Mouse (Mus musculus) spleen, adult 12 weeks (tissue): ENCODE data around the gene Mrpl23.
A peak's percentile ranks its signal among the peaks of the same experiment; 100 is the strongest.

Source experiments
- DNase-seq: peaks from one replicate; pipeline ENCODE4 v3.0.0; 2022; ENCODE audit warnings: low spot score

Gene Mrpl23

DNA sequence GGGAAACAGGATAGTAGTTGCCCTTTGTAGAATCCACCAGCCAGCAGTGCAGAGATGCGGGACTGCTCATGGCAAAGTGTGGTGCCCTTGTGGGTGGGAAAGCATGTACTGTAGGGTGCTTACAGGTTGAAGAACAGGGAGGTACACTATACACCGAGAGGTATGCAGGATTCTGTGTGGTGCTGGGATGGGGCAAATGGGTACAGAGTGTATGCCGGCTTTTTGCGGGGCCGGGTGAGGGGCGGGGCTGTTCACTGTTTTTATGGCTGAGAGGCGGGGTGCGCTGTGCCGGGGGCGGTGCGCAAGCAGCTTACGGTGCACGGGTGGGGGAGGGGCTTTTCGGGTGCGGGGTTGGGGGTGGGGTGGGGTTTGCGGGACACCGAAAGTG lies at the start of gene Mrpl23:
Gene Mrpl23 (plus strand): TSS at position 16 of the 388 bp plus-strand sequence.
- peak; percentile 8 for DNase-seq

DNA sequence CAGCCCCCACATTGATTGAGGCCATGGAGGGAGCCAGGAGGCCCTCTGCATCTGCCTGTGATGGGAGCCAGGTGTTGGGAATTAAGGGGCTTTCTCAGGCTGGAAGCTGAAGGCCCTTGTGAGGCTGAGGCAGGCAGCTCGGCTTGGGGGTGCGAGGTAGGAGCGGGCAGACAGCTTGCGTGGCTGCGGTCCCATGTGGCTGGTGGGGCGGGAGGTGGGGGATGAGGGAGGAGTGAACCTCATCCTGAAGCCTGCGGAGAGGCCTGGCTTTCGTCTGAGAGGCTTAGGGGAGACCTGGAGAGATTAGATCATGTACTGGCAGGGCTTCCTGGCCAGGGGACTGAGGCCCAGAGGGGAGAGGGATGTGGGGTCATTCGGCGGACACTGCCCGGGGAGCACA lies 49.4 kb upstream of the Mrpl23 start:
- no peak for DNase-seq

DNA sequence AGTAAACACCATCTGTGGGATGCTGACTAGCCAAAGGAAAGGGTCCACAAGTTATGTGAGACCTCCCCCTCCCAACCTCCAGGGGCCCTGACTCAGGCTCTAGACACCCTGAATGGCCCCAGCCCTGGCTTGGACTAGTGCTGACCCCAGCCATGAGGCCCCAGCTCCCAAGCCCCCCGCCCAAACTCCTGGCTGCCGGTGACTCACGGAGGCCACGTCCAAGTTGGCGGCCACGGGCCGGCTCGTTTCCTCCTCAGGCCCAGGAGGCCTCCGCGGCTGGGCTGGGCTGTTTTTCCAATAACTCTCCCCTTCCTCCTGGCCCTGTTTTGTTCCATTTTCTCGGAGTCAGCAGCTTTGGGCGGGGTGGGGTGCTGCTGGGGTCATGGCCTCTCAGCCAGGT lies 47.7 kb upstream of the Mrpl23 start:
- DNase-seq: no peak

DNA sequence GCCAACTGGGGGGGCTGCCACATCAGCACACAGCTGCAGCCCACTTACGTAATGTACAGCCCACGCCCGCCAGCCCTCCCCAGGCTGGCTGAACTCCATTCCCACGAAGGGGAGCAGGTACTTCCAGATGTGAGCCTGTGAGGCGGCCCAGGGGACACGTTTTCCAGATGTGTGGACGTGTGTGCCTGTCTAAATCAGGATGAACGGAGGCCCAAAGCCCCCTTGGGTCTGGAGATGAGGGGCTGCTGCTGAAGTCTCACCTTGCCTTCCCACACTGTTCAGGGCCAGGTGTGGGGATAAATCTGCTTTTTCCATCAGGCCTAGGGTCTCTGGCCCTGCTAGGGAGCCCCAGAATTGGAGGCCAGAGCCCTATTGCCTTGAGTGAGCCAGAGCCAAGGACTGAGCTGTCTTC lies 45.7 kb upstream of the Mrpl23 start:
- no peak for DNase-seq

DNA sequence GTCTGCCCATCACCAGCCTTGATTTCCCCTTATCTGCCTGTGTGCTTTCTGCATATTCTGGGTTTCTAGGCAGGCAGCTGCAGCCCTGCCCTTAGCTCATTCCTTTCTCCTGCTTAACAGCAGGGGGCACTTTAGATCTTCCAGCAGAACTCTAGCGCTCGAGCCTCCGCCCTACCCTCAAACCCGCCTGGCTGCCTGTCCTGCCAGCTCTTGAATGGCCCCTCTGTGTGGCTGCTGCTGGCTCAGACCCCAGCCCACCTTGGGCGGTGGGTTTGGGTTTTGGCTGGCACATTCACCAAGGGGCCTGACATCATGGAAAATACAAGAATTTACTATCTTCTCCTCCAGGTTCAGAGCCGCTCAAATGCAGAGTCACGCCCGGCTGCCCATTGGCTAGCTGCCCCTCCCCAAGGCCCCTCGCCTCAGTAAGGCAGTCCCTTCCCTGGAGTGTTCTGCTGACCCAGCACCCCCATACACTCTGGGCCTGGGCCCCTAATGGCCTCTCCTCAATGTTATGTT lies 45.1 kb upstream of the Mrpl23 start:
- DNase-seq: no peak

DNA sequence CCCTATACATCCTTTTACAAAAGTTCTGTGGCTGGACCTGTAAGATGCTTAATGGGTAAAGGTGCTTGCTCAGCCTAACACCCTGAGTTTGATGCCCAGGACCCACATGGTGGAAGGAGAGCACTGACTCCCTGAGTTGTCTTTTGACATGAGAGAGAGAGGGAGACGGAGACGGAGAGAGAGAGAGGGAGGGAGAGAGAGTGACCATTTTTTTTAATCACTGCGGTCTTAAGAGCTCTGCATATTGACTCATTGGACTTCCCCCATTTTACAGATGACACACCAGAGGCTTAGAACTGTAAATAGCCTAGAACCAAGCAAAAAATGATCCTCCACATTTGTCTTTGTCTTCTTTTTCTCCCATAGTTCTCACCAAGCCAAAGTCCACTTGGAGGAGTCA lies 44.4 kb upstream of the Mrpl23 start:
- DNase-seq: no peak

DNA sequence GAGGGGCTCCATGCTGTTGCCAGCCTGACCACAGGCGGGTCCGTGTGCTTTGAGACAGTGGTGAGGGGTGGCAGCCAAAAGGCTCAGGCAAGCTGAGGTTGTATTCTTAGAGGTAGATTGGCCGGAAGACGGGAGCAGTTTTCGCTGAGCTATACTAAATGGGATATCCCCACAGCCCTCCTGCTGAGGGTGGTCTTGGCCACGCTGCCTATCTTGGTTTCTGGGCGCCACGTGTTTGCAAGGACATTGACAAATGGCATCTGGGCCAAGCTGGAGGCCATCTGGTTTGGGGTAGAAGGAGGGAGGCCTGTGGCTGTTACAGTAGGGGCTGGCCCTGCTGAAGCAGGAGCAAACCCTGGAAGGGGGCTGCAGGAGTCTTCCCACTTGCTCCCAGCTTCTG lies 39.0 kb upstream of the Mrpl23 start:
- no peak for DNase-seq

DNA sequence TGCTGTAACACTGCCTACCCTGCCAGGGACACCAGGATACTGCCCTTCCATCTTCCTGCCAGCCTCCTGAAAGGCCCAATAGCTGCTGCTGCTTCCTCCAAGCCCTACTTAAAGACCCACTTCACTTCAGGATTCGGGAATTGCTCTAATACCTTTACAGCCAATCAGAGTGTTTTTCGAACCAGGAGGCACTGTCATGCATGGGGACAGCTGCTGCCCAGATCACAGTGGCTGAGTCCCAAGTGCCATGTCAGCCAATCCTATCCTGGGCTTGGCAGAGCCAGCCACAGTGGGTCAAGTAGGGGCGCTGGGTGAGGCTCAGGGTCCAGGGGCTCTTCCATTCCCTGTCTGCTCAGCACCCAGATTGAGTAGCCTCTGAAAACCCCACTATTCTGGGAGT lies 36.3 kb upstream of the Mrpl23 start:
- DNase-seq: no peak

DNA sequence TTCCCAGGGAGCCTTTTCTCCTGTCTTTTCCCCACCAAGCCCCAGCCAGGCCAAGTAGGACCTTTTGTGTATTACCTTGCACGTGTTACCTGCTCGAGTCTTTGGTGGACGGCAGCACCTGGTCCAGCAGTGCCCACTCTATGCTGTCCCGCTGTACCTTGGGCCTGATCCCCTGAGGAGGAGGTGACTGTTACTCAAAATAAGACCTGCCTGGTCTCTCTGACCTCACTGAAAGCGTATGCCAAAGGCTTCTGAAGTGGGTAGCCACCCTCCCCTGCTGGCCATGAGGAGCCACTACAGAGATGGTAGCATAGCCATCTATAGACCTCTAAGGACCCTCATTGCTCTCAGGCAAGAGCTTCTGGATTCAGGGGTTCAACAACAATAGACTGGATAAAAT lies 35.7 kb upstream of the Mrpl23 start:
- no peak for DNase-seq

DNA sequence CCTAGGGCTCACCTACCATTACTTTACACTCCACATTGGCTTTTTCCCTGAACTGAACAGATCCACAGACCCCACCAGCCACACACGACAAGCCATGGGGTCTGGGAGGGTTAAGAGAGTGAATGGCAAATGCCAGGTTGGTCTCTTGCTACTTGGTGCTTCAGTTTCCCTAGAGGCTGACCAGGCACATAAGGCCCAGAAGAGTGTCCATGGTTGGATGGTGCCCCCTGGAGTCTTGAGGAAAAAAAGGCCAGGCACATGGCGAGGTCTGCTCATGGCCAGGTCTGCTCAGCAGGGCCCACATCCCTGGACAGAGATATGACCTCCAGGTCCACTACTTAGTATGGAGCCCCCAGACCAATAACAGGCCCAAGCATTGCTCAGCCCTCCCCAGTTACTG lies 34.7 kb upstream of the Mrpl23 start:
- no peak for DNase-seq

DNA sequence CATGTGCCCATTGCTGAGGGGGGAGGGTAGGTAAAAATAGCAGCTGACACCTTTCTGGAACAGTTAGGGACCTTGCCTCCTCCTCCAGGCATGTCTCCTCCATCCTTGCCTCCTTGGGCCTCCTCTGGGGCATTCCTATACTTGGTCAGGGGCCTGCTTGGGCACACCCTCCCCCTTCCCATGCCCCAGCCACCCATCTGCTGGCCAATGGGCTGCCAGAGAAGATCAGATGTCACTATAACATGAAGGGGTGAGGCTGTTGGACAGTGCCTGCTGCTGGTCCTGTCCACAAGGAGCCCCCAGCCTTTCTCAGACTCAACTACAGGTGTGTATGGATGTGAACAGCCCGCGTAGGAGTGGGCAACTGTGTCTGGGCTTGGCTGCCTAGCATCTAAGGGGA lies 33.9 kb upstream of the Mrpl23 start, which contains the start of gene Tnnt3:
Gene Tnnt3 (plus strand): TSS at position 262 of the 400 bp plus-strand sequence.
- DNase-seq: no peak

DNA sequence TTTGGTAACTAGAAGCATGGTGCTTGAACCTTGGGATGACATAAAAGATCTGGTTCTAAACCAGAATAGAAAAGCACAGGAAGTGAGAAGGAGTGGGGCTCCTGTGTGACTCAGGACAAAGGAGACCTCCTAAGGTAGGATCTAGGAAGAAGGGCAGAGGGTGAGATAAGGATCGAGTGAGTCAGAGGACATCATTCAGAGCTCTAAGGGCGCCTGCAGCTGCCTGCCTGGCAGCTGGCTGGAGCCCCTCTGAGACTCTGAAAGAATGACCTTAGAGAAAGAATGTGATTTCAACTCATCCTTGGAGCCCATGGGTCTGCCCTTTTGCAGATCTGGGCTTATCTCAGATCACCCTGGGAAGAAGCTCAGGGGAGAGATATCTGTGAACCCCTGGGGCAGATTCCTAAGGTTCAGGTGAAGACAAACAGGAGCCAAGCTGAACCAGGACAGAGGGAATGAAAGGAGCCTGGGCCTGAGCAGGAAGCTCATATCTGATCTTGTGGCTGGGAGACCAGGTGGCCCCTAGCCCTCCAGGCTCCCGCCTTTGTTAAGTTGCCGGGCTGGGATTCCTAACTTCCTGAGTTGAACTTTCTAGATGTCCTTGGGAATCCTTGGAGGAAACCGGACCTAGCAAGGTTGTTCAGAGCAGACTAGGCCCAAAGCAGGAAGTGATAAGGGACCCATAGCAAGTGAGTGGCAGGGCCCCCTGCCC lies 33.3 kb upstream of the Mrpl23 start:
- DNase-seq: no peak

DNA sequence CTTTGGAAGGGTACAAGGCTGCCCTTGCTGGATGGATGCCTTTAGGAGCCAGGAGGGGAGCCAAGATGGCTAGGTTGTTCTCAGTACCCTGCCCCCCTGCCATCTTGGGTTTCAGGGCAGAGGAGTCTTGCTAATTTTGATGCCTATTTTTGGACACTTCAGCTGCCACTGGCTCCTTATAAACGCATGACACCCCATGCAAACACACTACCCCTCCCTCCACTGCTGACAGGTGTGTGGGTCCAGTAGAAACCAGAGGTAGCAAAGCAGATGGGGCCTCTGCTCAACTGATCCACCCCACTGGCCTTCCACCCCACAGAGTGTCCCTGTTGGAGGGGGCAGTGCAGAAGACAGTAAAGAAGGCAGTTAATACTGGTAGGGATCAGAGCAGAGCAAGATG lies 32.5 kb upstream of the Mrpl23 start:
- DNase-seq: no peak

DNA sequence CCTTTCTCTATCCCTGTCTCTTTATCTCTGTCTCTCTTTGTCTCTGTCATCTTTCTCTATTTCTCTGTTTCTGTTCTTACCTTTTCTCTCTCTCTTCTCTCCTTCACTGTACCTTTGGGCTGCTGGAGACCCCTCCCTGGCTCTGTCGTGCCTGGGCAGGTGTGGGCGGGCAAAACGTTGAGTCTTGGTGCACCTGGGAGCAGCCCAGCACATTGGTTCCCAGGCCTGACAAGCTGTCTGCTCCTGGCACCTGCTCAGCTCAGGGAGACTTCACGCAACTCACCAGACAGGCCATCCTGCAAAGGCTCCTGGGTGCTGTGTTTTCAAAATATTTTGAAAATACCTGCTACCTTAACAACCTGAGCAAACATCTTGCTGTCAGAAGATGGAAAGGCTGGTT lies 29.3 kb upstream of the Mrpl23 start:
- no peak for DNase-seq

DNA sequence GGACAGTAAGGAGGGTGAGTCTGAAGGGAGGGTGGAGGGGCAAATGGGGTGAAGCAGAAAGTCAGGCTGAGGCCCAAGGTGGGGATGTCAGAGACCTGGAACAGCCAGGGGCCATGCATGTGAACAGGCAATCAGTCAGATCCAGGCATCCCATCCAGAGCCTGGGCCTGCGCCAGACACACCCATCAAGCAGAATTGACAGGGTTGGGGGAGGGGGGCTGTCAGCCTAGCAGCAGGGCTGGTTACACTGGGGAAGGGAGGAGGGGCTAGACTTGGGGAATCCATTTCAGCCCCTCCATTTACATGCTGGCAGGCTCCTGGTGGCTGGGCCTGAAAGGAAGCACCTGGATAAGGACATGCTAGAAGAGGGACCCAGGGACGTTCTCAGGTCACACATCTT lies 26.5 kb upstream of the Mrpl23 start:
- no peak for DNase-seq

DNA sequence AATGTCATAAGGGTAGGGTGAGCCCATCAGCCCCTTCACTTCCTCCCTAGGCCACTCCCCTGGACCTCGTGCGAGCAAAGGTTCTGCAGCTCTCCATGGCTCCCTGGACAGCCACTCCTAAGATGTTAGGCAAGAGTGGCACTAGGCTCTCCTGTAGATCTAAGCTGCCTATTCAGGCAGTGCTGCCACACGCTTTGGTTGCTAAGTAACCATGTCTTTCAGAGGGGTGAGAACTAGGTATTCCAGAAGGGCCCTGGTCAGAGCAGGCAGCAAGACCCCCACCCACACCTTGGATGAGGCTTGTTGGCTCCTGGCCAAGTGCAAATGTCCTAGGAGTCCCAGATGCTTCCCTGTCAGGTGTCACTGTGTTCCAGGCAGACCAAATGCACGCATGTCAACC lies 26.0 kb upstream of the Mrpl23 start:
- DNase-seq: no peak

DNA sequence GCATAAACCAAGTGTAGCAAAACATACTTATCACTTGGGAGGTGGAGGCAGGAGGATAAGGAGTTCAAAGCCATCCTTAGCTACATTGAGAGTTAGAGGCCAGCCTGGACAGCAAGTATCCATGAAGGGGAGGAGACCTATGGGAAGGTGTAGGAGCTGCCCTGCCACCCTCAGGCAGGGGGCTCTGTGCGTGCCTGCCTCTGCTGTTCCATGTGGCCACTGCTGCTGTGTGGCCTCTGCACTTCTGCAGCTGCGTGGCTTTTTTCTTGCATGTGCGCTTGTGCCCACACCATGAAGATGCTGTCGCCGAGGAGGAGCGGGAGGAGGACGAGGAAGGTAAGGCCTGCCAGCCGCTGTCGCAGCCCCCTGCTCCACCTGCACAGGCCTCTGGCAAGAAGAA lies 25.0 kb upstream of the Mrpl23 start:
- DNase-seq: no peak

DNA sequence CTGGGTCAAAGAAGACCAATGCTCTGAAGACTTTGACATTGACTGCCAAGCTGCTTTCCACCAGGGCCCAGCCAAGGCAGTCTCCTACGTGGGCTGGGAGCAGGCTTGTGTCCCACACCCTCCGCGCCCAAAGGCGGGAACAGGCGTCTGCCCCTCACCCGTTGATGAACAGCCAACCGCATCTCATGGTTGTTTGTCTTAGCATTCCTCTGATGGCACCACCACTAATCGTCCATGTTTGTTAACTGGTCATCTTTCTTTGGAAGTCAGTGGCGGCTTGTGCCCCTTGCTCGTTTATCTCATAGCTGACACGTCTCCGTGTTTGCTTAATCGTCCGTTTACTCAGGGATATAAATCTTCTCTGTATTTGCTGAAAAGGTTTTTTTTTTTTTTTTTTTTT lies 23.0 kb upstream of the Mrpl23 start:
- DNase-seq: no peak

DNA sequence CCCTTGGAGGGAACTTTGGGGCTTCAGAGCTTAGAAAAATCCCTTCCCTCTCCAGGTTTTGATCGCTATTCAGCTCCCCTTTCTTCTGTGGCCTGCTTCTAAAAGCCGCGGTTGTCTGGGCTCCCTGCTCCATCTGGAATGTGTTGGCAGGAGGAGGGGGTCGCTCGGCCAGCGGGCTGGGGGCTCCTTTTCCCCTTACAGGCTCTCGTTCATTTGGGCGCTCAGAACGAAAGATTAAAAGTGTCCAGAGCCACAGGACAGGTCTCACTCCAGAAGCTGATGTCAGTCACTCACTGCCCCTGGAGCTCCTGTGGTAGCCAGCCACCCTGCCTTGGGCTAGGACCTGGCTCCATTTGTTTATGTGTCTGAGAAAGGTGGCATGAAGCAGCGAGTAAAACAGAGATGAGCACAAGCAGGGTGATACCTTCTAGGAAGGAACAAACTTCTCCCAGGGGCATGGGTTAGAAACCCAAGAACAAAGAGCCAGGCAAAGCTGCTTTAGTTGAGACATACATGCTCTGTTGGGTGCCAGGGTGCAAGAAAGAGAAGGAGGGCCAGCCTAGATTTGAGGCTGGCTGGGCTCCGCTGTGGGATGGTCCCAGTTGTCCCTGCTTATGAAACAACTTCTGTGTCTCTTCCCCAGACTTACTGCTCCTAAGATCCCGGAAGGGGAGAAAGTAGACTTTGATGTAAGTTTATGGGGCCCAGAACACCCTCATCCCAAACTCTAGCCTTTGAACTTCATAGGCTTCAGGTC lies 22.3 kb upstream of the Mrpl23 start:
- no peak for DNase-seq

DNA sequence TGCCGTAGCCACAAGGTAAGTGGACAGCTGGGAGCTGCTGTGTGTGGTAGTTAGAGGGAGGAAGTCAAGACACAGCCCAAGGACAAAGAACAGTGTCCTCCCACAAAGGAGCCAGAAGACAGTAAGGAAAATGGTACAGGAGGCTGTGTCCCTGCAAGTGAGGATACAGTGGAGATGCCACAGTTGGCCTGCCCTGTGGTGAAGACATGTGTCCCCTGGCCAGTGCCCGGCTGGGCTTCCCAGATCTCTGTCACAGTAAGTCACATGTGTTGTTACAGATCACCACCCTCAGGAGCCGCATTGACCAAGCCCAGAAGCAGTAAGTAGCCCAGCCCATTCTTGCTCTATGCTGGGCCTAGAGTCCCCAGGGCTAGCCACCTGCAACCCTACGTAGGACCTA lies 18.4 kb upstream of the Mrpl23 start:
- DNase-seq: no peak

DNA sequence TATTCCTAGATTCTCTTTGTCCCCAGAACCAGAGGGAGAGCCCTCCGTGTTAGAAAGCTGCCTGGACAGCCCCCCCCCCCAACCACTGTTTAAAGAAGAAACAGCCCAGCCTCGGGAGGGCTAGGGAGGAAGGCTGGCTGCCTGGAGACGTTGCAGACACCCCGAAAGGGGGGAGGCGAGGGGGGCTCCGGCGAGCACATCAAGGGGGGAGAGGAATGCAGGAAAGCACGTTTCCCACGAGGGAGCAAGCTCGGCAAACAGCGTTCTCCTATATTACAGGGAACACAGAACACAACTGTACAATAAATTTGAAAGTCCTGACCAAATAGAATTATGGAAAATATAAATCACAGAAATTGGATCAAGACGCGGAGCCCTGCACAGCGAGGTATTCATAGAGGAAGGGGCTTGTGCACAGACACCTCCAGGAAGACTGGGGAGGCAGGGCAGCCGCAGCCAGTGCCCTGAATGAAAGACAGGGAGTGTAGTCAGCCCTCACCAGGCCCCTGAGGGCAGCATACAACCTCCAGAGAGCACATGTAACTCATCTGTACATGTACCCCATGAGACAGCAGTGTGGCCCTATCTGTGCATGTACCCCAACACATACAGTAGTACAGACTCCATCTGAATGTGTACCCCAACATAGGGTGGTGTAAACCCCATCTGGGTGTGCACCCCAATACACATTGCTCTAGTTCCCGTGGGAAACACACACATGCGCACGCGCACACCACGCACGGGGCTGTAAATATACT lies 16.1 kb upstream of the Mrpl23 start:
- DNase-seq: no peak

DNA sequence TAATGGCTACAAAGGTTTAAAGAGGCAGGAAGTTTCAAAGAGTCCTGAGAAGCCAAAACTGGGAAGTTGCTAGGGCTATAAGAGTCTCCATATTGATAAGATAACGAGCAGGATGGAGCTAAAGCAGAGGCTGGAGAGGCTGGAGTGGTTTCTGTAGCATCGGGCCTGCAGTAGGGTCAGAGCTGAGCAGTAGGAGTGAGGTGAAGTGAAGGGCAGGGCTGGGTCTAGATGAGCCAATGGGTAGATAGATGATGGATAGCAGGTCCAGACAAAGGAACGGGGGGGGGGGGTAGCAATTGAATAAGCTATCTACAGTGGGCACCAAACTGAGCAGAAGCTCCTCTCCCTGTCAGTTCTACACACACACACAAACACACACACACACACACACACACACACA lies 15.0 kb upstream of the Mrpl23 start:
- DNase-seq: no peak

DNA sequence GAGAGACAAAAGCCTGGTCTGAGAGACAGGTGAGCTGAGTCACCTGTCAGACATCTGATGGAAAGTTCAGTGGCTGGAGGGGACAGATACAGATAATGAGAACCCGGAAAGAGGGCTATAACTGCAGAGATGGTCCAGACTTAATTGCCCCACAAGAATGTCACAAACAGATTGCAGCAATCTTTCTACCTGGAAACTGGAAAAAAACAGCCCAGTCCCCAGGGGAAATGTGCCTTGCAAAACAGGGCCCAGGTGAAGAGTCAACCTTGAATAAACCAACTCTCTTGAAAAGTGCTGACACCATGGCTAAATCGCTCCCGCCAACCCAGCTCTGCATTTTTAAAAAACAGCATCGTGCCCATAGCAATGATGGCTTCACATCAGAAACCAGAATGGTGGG lies 12.2 kb upstream of the Mrpl23 start:
- DNase-seq: no peak
